19 mouse cellular contexts compared by ENCODE assay signal in genomic region chr6:120468259-120468658, GRCm38 (mm10). TPM values are rescaled to one million over a fixed set of nuclear protein-coding genes. Genes with fewer than 3 reads are reported as not detected.
"Had no signal": no experiment of that assay in that cellular context is flagged by ENCODE, and none has a peak within 500 bp of the region (broad histone marks: within the 10 kb centered on the region; RNA-seq: fewer than 3 reads in every experiment).

No protein-coding gene starts in this region.

- H3K27ac ChIP-seq: kidney, postnatal 0 days; left cerebral cortex, adult 2 months; liver, embryonic 13.5 days; stomach, postnatal 0 days had no signal

- H3K9ac ChIP-seq: liver, embryonic 13.5 days had no signal

- ATAC-seq: intestine, postnatal 0 days had no signal

- H3K9me3 ChIP-seq: liver, embryonic 13.5 days had no signal

- H3K4me2 ChIP-seq: liver, embryonic 13.5 days; midbrain, embryonic 11.5 days had no signal

- DNase-seq: kidney, adult 2 months; kidney, postnatal 36 days; layer of hippocampus, postnatal 36 days; liver, embryonic 13.5 days; lung, adult 2 months; lung, postnatal 14 days; lung, postnatal 4 days; midbrain, embryonic 14.5 days; right cerebral cortex, adult 18-20 months; right cerebral cortex, postnatal 25 days; spleen, adult 18-20 months had no signal

- H3K36me3 ChIP-seq: liver, embryonic 13.5 days had no signal

- H3K4me3 ChIP-seq: left cerebral cortex, adult 2 months; liver, embryonic 13.5 days had no signal

- H3K27me3 ChIP-seq: liver, embryonic 13.5 days had no signal

RNA-seq across cellular contexts. Expression of gene Tmem121b, which starts 25.3 kb away (rescaled TPM):
- total RNA-seq: liver, adult 2 months; megakaryocyte-erythroid progenitor cell, adult 5-6 weeks had no signal
- polyA plus RNA-seq: liver, adult 2 months; liver, embryonic 13.5 days; liver, embryonic 16.5 days had no signal
